Mouse (Mus musculus): ENCODE data around the gene Rsbn1l.

- TF ChIP-seq CTCF (conservative IDR thresholded peaks at IDR 0.05; ENCODE audit: low read length) (no peak), POU5F1 (IDR thresholded peaks at IDR 0.05; ENCODE audit: borderline replicate concordance, low read length) (peak; percentile 82; the same call in 1 of the 2 replicates), NANOG (IDR thresholded peaks at IDR 0.05; ENCODE audit: borderline replicate concordance, low read length) (no peak)
Measured at GRCm38 (mm10) chr5:20884036-20884620, 72.1 kb downstream of the Rsbn1l start.
